Mouse (Mus musculus) A20 (cell line): ENCODE data around the gene Pign.
A peak's percentile ranks its signal among the peaks of the same experiment; 100 is the strongest.

Experiments
- DNase-seq: peaks from one replicate; pipeline ENCODE4 v3.0.0-alpha.2; 2011; ENCODE audit warnings: low read depth, low spot score

Pign gene

GRCm38 (mm10) chr1:105563821-105564220, 99.7 kb downstream of the Pign start:
- DNase-seq = no peak

GRCm38 (mm10) chr1:105556078-105556477, 107.4 kb downstream of the Pign start:
- no peak for DNase-seq

GRCm38 (mm10) chr1:105555192-105555718, 108.2 kb downstream of the Pign start:
- DNase-seq = no peak

GRCm38 (mm10) chr1:105553130-105553529, 110.3 kb downstream of the Pign start:
- peak; percentile 40 for DNase-seq

- DNase-seq = no peak
These were observed 113.3 kb downstream of the Pign start for GRCm38 (mm10) chr1:105550163-105550562.

GRCm38 (mm10) chr1:105549648-105550047, 113.8 kb downstream of the Pign start:
- no peak for DNase-seq

GRCm38 (mm10) chr1:105543051-105543450, 120.4 kb downstream of the Pign start:
- DNase-seq = no peak

GRCm38 (mm10) chr1:105523768-105524167, 139.7 kb downstream of the Pign start:
- DNase-seq = no peak

GRCm38 (mm10) chr1:105522321-105522720, 141.2 kb downstream of the Pign start:
- DNase-seq = no peak

GRCm38 (mm10) chr1:105518101-105518500, 145.4 kb downstream of the Pign start:
- DNase-seq = no peak

GRCm38 (mm10) chr1:105507116-105507515, 156.4 kb downstream of the Pign start:
- peak; percentile 9 for DNase-seq

GRCm38 (mm10) chr1:105492626-105493025, 170.9 kb downstream of the Pign start:
- DNase-seq = no peak

GRCm38 (mm10) chr1:105489456-105489855, 174.0 kb downstream of the Pign start:
- no peak for DNase-seq

- DNase-seq = no peak
These were observed 176.4 kb downstream of the Pign start for GRCm38 (mm10) chr1:105487037-105487436.
